Mouse (Mus musculus) hindbrain, postnatal 0 days (tissue): ENCODE measurements around the gene Tkt. TPM values are rescaled to one million over a fixed set of nuclear protein-coding genes. Genes with fewer than 3 reads are reported as not detected.
A peak's percentile ranks its signal among the peaks of the same experiment; 100 is the strongest.

ENCODE experiments used
- ATAC-seq: fragments of 200-750 bp; cut with Nextera tagmentation; 2 replicates; pipeline ENCODE4 v1.8.0; 2017; ENCODE audit warnings: mild to moderate bottlenecking, moderate TSS enrichment, moderate library complexity
- DNase-seq: peaks from one replicate; pipeline ENCODE4 v3.0.0-alpha.2; 2015; ENCODE audit warnings: low spot score
- H3K27ac ChIP-seq: fragments of 300-500 bp; sonication (generic); 2 replicates; pipeline ENCODE4 v1.5.1; 2014; ENCODE audit warnings: mild to moderate bottlenecking
- H3K27me3 ChIP-seq: fragments of 300-500 bp; sonication (generic); 2 replicates; pipeline ENCODE4 v1.6.1; 2014; ENCODE audit warnings: low read length, mixed read lengths; ENCODE audit not compliant: insufficient read depth
- H3K36me3 ChIP-seq: fragments of 300-500 bp; sonication (generic); 2 replicates; pipeline ENCODE4 v1.6.1; 2014; ENCODE audit warnings: low read length, mixed read lengths; ENCODE audit not compliant: insufficient read depth
- H3K4me1 ChIP-seq: fragments of 300-500 bp; sonication (generic); 2 replicates; pipeline ENCODE4 v1.6.1; 2014; ENCODE audit warnings: antibody characterized with exemption, low read length, mixed read lengths; ENCODE audit not compliant: insufficient read depth
- H3K4me2 ChIP-seq: fragments of 300-500 bp; sonication (generic); 2 replicates; pipeline ENCODE4 v1.6.1; 2014; ENCODE audit warnings: low read depth, mild to moderate bottlenecking, low read length, moderate library complexity, mixed read lengths
- H3K4me3 ChIP-seq: fragments of 300-500 bp; sonication (generic); 2 replicates; pipeline ENCODE4 v1.5.1; 2014; ENCODE audit warnings: low read length
- H3K9ac ChIP-seq: fragments of 300-500 bp; sonication (generic); replicated peaks from 2 replicates; pipeline ENCODE4 v1.6.1; 2014; ENCODE audit warnings: mild to moderate bottlenecking, low read length, moderate library complexity, mixed read lengths
- H3K9me3 ChIP-seq: fragments of 300-500 bp; sonication (generic); 2 replicates; pipeline ENCODE4 v1.6.1; 2016; ENCODE audit warnings: low read length, mixed read lengths
- CTCF ChIP-seq: IDR thresholded peaks from 2 replicates; pipeline ENCODE4 v1.5.1; 2016; ENCODE audit warnings: antibody characterized with exemption, control low read depth, low read depth
- WGBS: fragments of 180-500 bp; shearing (Covaris S2); extraction: QIAGEN DNeasy Blood & Tissue Kit; methylation state at CpG from one replicate; pipeline ENCODE4 v1.1.7; 2014; 5-methylcytosine and 5-hydroxymethylcytosine counted together
- polyA plus RNA-seq: library from polyadenylated mRNA; unstranded; fragments of >200 nt; fragmentation: Nextera tagmentation; extraction: Ambion mirVana; gene quantifications from 2 replicates; pipeline ENCODE4 v1.2.1, GENCODE M21; 2015
- total RNA-seq: library from RNA; depleted of rRNA; stranded (reverse); fragments of >200 nt; gene quantifications from 2 replicates; pipeline ENCODE4 v1.2.3, GENCODE M21; 2014

Gene Tkt
- total and polyA plus RNA-seq, 2 experiments from 2014 or later = 258 to 429 TPM

DNA sequence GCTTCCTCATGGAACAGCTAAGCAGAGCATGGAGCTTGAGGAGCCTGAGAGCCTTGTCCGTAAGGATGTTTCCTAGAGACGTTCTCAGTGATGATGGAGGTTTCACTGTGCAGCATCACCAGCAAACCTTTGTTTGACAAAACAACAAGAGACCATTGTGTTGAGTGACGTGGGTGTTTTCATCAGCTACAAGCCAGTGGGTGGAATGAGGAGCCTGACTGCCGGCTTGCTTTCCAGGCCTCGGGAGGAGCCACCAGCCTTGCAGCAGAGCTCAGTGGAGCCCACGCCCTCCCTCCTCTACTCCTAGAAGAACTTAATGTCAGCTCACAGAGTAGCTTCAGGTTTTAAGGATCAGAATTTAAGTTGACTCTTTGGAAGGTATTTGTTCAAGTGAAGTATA is 24.8 kb upstream of the Tkt start:
- no peaks in the 10 kb centered on the region for H3K4me1 ChIP-seq
- no peaks in the 10 kb centered on the region for H3K27me3 ChIP-seq
- no peak overlapping the region for H3K9ac ChIP-seq
- no peaks in the 10 kb centered on the region for H3K9me3 ChIP-seq
- peaks cover 50% of the 10 kb centered on the region for H3K36me3 ChIP-seq
- no peak overlapping the region for H3K4me3 ChIP-seq
- no peak overlapping the region for H3K27ac ChIP-seq
- no peak overlapping the region for H3K4me2 ChIP-seq
- no peak for TF ChIP-seq CTCF
- DNase-seq (no peak), ATAC-seq (no peak)
- 66% methylated on average over 6 of the region's 6 CpGs for WGBS

GRCm38 (mm10) chr14:30528392-30528791 is 19.8 kb upstream of the Tkt start:
- Histone ChIP-seq H3K36me3 (0 out of 2 replicates have a peak, but pooled peaks cover 10% of the 10 kb centered on the region), H3K4me1 (0 out of 2 replicates have a peak, but pooled peaks cover 2% of the 10 kb centered on the region), H3K4me2 (no peak overlapping the region), H3K9ac (no peak overlapping the region), H3K9me3 (no peaks in the 10 kb centered on the region), H3K4me3 (no peak overlapping the region), H3K27ac (no peak overlapping the region), H3K27me3 (no peaks in the 10 kb centered on the region)
- ATAC-seq (no peak), DNase-seq (no peak)
- WGBS = 90% methylated on average over 10 of the region's 10 CpGs
- no peak for TF ChIP-seq CTCF

DNA sequence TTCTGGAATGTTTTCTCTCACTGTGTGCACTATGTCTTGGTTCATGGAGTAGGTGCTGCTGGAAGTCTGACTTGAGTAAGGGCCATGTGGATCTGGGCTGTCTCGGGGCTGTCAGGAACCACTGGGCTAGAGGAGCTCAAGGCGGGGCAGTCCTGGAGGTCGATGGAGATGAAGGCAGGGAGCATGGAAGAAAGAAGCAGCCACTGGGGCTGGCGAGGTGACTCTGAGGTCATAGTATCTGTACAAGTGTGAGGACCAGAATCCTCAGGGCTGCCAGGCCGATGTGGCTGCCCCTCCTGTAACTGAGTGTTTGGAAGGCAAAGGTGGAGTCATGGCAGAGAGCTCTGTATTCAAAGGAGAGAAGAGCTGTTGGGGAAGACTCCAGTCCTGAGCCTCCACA is 19.2 kb upstream of the Tkt start:
- Histone ChIP-seq H3K4me2 (no peak overlapping the region), H3K27me3 (no peaks in the 10 kb centered on the region), H3K9ac (no peak overlapping the region), H3K4me3 (no peak overlapping the region), H3K36me3 (0 out of 2 replicates have a peak, but pooled peaks cover 6% of the 10 kb centered on the region), H3K4me1 (0 out of 2 replicates have a peak, but pooled peaks cover 2% of the 10 kb centered on the region), H3K9me3 (no peaks in the 10 kb centered on the region), H3K27ac (no peak overlapping the region)
- DNase-seq (no peak), ATAC-seq (no peak)
- WGBS = 83% methylated on average over 5 of the region's 5 CpGs
- no peak for TF ChIP-seq CTCF

GRCm38 (mm10) chr14:30529454-30529853 is 18.7 kb upstream of the Tkt start:
- no peak overlapping the region for H3K4me2 ChIP-seq
- 0 out of 2 replicates have a peak, but pooled peaks cover 2% of the 10 kb centered on the region for H3K4me1 ChIP-seq
- no peak for TF ChIP-seq CTCF
- 0 out of 2 replicates have a peak, but pooled peaks cover 6% of the 10 kb centered on the region for H3K36me3 ChIP-seq
- 88% methylated on average over 12 of the region's 12 CpGs for WGBS
- ATAC-seq = no peak
- H3K27me3 ChIP-seq = no peaks in the 10 kb centered on the region
- H3K4me3 ChIP-seq = no peak overlapping the region
- DNase-seq = no peak
- no peak overlapping the region for H3K27ac ChIP-seq
- H3K9me3 ChIP-seq = no peaks in the 10 kb centered on the region
- H3K9ac ChIP-seq = no peak overlapping the region

GRCm38 (mm10) chr14:30530726-30531269 is 17.4 kb upstream of the Tkt start:
- H3K9me3 ChIP-seq = no peaks in the 10 kb centered on the region
- H3K27me3 ChIP-seq = no peaks in the 10 kb centered on the region
- H3K27ac ChIP-seq = no peak overlapping the region
- no peak overlapping the region for H3K4me2 ChIP-seq
- no peak overlapping the region for H3K9ac ChIP-seq
- DNase-seq (peak; percentile 48), ATAC-seq (no peak)
- 0 out of 2 replicates have a peak, but pooled peaks cover 2% of the 10 kb centered on the region for H3K4me1 ChIP-seq
- no peaks in the 10 kb centered on the region for H3K36me3 ChIP-seq
- no peak overlapping the region for H3K4me3 ChIP-seq
- 36% methylated on average over 8 of the region's 8 CpGs for WGBS
- no peak for TF ChIP-seq CTCF

- H3K36me3 ChIP-seq = no peaks in the 10 kb centered on the region
- no peak for DNase-seq
- H3K4me1 ChIP-seq = 0 out of 2 replicates have a peak, but pooled peaks cover 2% of the 10 kb centered on the region
- no peak overlapping the region for H3K4me2 ChIP-seq
- WGBS = 66% methylated on average over 5 of the region's 5 CpGs
- no peak overlapping the region for H3K9ac ChIP-seq
- ATAC-seq = no peak
- no peaks in the 10 kb centered on the region for H3K27me3 ChIP-seq
- no peaks in the 10 kb centered on the region for H3K9me3 ChIP-seq
- no peak overlapping the region for H3K27ac ChIP-seq
- TF ChIP-seq CTCF = no peak
- no peak overlapping the region for H3K4me3 ChIP-seq
These were observed 16.7 kb upstream of the Tkt start for GRCm38 (mm10) chr14:30531431-30531830.

DNA sequence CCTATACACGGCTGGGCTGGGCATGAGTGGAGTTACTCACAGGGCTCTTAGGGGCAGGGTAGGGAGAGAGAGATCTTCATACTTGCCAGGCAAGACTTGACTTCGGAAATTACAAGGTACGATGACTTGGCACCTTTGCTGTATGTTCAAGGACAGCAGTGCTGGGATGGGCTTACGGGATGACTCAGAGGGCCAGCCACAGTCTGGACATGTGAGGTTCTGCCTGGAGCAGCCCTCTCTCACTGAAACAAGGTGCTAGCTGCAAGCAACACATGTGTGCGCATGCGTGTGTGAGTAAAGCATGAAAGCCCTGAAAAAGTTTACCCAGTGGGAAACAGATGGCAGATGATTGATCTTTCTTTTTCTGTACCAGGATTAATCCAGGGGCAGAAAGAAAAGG is 16.3 kb upstream of the Tkt start:
- 90% methylated on average over 6 of the region's 6 CpGs for WGBS
- Histone ChIP-seq H3K4me3 (no peak overlapping the region), H3K27me3 (no peaks in the 10 kb centered on the region), H3K36me3 (no peaks in the 10 kb centered on the region), H3K9me3 (no peaks in the 10 kb centered on the region), H3K9ac (no peak overlapping the region), H3K4me1 (0 out of 2 replicates have a peak, but pooled peaks cover 2% of the 10 kb centered on the region), H3K4me2 (no peak overlapping the region), H3K27ac (no peak overlapping the region)
- TF ChIP-seq CTCF = no peak
- no peak for ATAC-seq
- DNase-seq = no peak
